Mouse (Mus musculus) limb, embryonic 12.5 days (tissue): ENCODE results near the gene Ptcd1. TPM values are rescaled to one million over a fixed set of nuclear protein-coding genes. Genes with fewer than 3 reads are reported as not detected.
"Not testable (repeated sequence)": the region's sequence is repeated elsewhere in the genome, so short reads cannot be mapped to it uniquely, and the experiment has no call there.

Source experiments
- ATAC-seq: fragments of 200-750 bp; cut with Nextera tagmentation; 2 replicates; pipeline ENCODE4 v1.8.0; 2017; ENCODE audit warnings: low read depth, moderate TSS enrichment; ENCODE audit not compliant: insufficient number of reproducible peaks, insufficient read depth, low FRiP score, low TSS enrichment
- H3K27ac ChIP-seq: fragments of 300-500 bp; sonication (generic); 2 replicates; pipeline ENCODE4 v1.5.1; 2016; ENCODE audit warnings: mild to moderate bottlenecking, moderate library complexity
- H3K27me3 ChIP-seq: fragments of 300-500 bp; sonication (generic); 2 replicates; pipeline ENCODE4 v1.6.1; 2016; ENCODE audit warnings: mild to moderate bottlenecking, moderate library complexity
- H3K36me3 ChIP-seq: fragments of 300-500 bp; sonication (generic); 2 replicates; pipeline ENCODE4 v1.6.1; 2016; ENCODE audit warnings: mild to moderate bottlenecking, moderate library complexity
- H3K4me1 ChIP-seq: fragments of 300-500 bp; sonication (generic); replicated peaks from 2 replicates; pipeline ENCODE4 v1.6.1; 2016
- H3K4me2 ChIP-seq: fragments of 300-500 bp; sonication (generic); 2 replicates; pipeline ENCODE4 v1.6.1; 2016; ENCODE audit warnings: mild to moderate bottlenecking, moderate library complexity
- H3K4me3 ChIP-seq: fragments of 300-500 bp; sonication (generic); replicated peaks from 2 replicates; pipeline ENCODE4 v1.5.1; 2016; ENCODE audit warnings: mild to moderate bottlenecking
- H3K9ac ChIP-seq: fragments of 300-500 bp; sonication (generic); replicated peaks from 2 replicates; pipeline ENCODE4 v1.6.1; 2016; ENCODE audit warnings: mild to moderate bottlenecking, moderate library complexity
- H3K9me3 ChIP-seq: fragments of 300-500 bp; sonication (generic); 2 replicates; pipeline ENCODE4 v1.6.1; 2016; ENCODE audit warnings: mild to moderate bottlenecking, moderate library complexity
- WGBS: fragments of 180-500 bp; shearing (Covaris S2); methylation state at CpG from one replicate; pipeline ENCODE4 v1.1.7; 2016; 5-methylcytosine and 5-hydroxymethylcytosine counted together
- polyA plus RNA-seq: library from polyadenylated mRNA; unstranded; fragments of >200 nt; fragmentation: Nextera tagmentation; extraction: Ambion mirVana; gene quantifications from 2 replicates; pipeline ENCODE4 v1.2.1, GENCODE M21; 2016

Gene Ptcd1
- polyA plus RNA-seq, 1 experiment from 2014 or later = 18.5 TPM

GRCm38 (mm10) chr5:145114071-145114605, 52.8 kb downstream of the Ptcd1 start, which contains the start of gene Arpc1b:
TSS of gene Arpc1b (plus strand) at chr5:145114215.
- peaks cover 20% of the 10 kb centered on the region for H3K36me3 ChIP-seq
- no peaks in the 10 kb centered on the region for H3K9me3 ChIP-seq
- peak within 1 kb of the TSS; percentile 69 for H3K9ac ChIP-seq
- H3K4me3 ChIP-seq = peak within 1 kb of the TSS; percentile 64
- peak; percentile 63 for ATAC-seq
- peak within 1 kb of the TSS; percentile 84 for H3K4me2 ChIP-seq
- H3K27ac ChIP-seq = 0 out of 2 replicates have a peak within 1 kb of the TSS, but pooled peaks have one; percentile 41
- under 1% methylated on average over 43 of the region's 53 CpGs for WGBS
- H3K4me1 ChIP-seq = peaks cover 26% of the 10 kb centered on the region
- no peaks in the 10 kb centered on the region for H3K27me3 ChIP-seq

- Histone ChIP-seq H3K27ac (no peak overlapping the region), H3K9me3 (no peaks in the 10 kb centered on the region), H3K36me3 (peaks cover 27% of the 10 kb centered on the region), H3K9ac (no peak overlapping the region), H3K4me3 (peak overlapping the region; percentile 64; the same call in 1 of the 2 replicates), H3K4me1 (peaks cover 26% of the 10 kb centered on the region), H3K27me3 (no peaks in the 10 kb centered on the region), H3K4me2 (peak overlapping the region; percentile 84)
- ATAC-seq = no peak
- 40% methylated on average over 2 of the region's 2 CpGs for WGBS
These were observed 53.5 kb downstream of the Ptcd1 start for GRCm38 (mm10) chr5:145113416-145113815.

DNA sequence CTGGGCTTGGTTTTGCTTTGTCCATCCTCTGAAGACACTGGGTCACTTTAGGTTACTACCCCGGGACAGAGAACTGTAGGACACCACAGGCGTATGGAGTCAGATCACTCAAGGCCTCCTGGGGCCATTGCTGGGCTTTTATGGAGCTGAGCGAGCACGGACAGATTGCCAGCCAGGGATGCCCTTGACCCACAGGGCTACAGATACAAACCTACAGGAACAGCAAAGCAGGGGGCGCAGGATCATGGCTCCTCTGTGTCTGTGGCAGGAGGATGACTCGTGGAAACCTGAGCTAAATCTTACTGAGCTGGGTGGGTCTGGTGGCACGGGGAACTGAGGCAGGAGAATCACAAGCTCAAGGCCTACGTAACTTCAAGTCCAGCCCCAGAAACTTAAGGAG, 54.3 kb downstream of the Ptcd1 start:
- Histone ChIP-seq H3K9ac (no peak overlapping the region), H3K4me2 (no peak overlapping the region), H3K27me3 (no peaks in the 10 kb centered on the region), H3K4me1 (peaks cover 24% of the 10 kb centered on the region), H3K36me3 (peaks cover 36% of the 10 kb centered on the region), H3K9me3 (no peaks in the 10 kb centered on the region), H3K27ac (no peak overlapping the region), H3K4me3 (no peak overlapping the region)
- WGBS = 77% methylated on average over 8 of the region's 8 CpGs
- ATAC-seq = no peak

DNA sequence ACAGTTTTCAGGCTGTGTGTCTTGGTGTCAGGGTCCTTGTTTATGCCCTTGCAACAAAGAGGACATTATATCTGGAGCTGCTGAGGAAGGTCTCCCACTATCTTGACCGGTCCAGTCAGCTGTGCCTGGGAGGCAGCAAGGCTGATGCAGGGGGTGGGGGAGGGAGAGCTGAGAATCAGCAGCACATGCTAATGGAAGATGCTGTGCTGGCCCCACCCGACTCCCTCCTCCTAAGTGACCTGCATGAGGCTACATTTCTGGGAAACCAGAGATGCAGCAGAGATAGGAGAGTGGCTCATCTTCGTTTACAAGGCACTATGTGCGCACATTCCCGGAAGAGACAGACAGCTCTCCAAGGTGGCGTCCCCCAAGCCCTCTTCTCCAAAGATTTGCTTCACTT, 56.5 kb downstream of the Ptcd1 start:
- H3K36me3 ChIP-seq = peaks cover 58% of the 10 kb centered on the region
- H3K4me3 ChIP-seq = no peak overlapping the region
- WGBS = 84% methylated on average over 6 of the region's 6 CpGs
- H3K9me3 ChIP-seq = no peaks in the 10 kb centered on the region
- H3K9ac ChIP-seq = no peak overlapping the region
- ATAC-seq = no peak
- H3K4me1 ChIP-seq = peaks cover 13% of the 10 kb centered on the region
- H3K27ac ChIP-seq = no peak overlapping the region
- H3K27me3 ChIP-seq = no peaks in the 10 kb centered on the region
- H3K4me2 ChIP-seq = no peak overlapping the region

DNA sequence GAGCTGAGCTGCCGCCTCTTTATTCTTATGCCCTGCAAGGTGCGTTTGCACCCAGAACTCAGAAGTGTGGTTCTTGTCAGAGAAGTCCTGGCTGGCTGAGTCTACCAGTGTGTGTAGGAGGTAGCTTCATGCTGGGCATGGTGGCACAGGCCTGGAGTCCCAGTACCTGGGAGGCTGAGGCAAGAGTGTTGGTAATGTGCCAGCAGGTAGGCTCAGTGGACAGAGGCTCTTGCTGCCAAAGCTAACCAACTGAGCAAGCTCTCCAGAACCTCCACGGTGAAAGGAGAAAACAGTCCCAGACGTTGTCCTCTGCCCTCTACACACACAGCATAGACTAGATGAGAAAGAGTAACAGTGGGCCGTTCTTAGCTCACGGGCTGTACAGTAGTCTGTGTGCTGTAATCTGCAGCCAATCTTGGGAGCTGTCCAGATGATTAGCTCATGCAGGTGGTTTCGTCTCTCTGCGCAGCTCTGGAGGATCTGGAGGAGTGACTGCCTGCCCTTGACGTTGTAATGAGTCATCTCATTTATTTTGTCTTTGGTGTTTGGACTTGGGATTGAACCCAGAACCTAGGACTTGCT, 61.1 kb downstream of the Ptcd1 start:
- no peak overlapping the region for H3K27ac ChIP-seq
- H3K4me1 ChIP-seq = no peaks in the 10 kb centered on the region
- no peak overlapping the region for H3K4me2 ChIP-seq
- no peaks in the 10 kb centered on the region for H3K27me3 ChIP-seq
- H3K36me3 ChIP-seq = peaks cover 100% of the 10 kb centered on the region
- H3K4me3 ChIP-seq = no peak overlapping the region
- no peaks in the 10 kb centered on the region for H3K9me3 ChIP-seq
- H3K9ac ChIP-seq = no peak overlapping the region
- no peak for ATAC-seq
- WGBS = 95% methylated on average over 9 of the region's 9 CpGs

DNA sequence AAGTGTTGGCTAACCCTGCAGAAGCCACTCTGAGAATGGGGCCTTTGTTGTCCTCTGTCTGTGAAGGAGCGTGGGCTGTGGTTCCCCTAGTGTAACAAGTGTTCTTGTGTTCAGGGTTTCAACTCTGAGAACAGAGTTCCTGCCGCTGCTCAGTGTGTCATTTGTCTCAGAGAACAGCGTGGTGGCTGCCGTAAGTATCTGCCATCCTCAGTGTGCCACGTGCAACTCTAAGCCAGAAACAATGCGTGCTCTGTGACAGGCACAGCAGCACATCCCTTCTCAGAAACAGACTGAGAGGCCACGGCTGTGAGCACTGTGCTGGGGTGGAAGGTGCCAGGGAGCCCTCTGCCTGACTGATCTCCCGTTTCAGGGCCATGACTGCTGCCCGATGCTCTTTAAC, 62.6 kb downstream of the Ptcd1 start:
- Histone ChIP-seq H3K4me2 (no peak overlapping the region), H3K27me3 (no peaks in the 10 kb centered on the region), H3K36me3 (peaks cover 100% of the 10 kb centered on the region), H3K9me3 (no peaks in the 10 kb centered on the region), H3K9ac (no peak overlapping the region), H3K27ac (no peak overlapping the region), H3K4me3 (no peak overlapping the region), H3K4me1 (no peaks in the 10 kb centered on the region)
- no peak for ATAC-seq
- 90% methylated on average over 9 of the region's 9 CpGs for WGBS

- H3K36me3 ChIP-seq = peaks cover 97% of the 10 kb centered on the region
- H3K9me3 ChIP-seq = no peaks in the 10 kb centered on the region
- H3K4me2 ChIP-seq = no peak overlapping the region
- H3K9ac ChIP-seq = no peak overlapping the region
- H3K27me3 ChIP-seq = no peaks in the 10 kb centered on the region
- H3K4me1 ChIP-seq = no peaks in the 10 kb centered on the region
- H3K4me3 ChIP-seq = no peak overlapping the region
- H3K27ac ChIP-seq = no peak overlapping the region
- ATAC-seq = no peak
- WGBS = 95% methylated on average over 4 of the region's 4 CpGs
These were observed 64.2 kb downstream of the Ptcd1 start for GRCm38 (mm10) chr5:145102706-145103105.

DNA sequence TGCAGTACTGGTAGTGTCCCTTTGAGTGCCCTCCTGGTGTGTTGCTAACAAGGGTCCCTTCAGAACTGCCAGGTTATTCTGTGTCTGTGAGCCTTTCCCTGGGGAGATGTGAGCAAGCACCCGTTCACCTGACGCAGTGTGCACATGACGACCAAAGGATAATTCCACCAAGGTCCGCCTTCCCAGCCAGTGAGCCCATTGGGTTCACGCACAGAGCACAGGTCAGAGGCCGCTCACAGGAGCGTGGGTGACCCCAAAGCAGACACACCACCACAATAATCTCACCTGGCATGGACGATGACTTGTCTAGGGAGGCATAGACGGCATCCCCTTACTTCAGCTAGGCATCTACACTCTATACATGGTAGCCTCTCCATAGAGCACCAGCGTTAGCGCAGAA, 65.5 kb downstream of the Ptcd1 start:
- not testable (repeated sequence) for H3K9me3 ChIP-seq, ATAC-seq, H3K27ac ChIP-seq, H3K4me2 ChIP-seq, H3K4me1 ChIP-seq, H3K27me3 ChIP-seq, H3K9ac ChIP-seq, H3K4me3 ChIP-seq
- peaks cover 97% of the 10 kb centered on the region for H3K36me3 ChIP-seq
- 94% methylated on average over 11 of the region's 11 CpGs for WGBS

- Histone ChIP-seq H3K27ac (no peak overlapping the region), H3K9me3 (no peaks in the 10 kb centered on the region), H3K4me1 (no peaks in the 10 kb centered on the region), H3K4me3 (no peak overlapping the region), H3K27me3 (no peaks in the 10 kb centered on the region), H3K9ac (no peak overlapping the region), H3K36me3 (peaks cover 97% of the 10 kb centered on the region), H3K4me2 (no peak overlapping the region)
- WGBS = 92% methylated on average over 9 of the region's 9 CpGs
- ATAC-seq = no peak
These were observed 65.9 kb downstream of the Ptcd1 start for GRCm38 (mm10) chr5:145100960-145101359.

GRCm38 (mm10) chr5:145098340-145098821, 68.5 kb downstream of the Ptcd1 start:
- Histone ChIP-seq H3K4me2 (no peak overlapping the region), H3K4me3 (no peak overlapping the region), H3K9ac (no peak overlapping the region), H3K27me3 (no peaks in the 10 kb centered on the region), H3K36me3 (peaks cover 95% of the 10 kb centered on the region), H3K27ac (no peak overlapping the region), H3K9me3 (no peaks in the 10 kb centered on the region), H3K4me1 (no peaks in the 10 kb centered on the region)
- WGBS = 92% methylated on average over 10 of the region's 10 CpGs
- ATAC-seq = no peak
